Mouse (Mus musculus): ENCODE results near the gene Stk10.

Stk10 gene

DNA sequence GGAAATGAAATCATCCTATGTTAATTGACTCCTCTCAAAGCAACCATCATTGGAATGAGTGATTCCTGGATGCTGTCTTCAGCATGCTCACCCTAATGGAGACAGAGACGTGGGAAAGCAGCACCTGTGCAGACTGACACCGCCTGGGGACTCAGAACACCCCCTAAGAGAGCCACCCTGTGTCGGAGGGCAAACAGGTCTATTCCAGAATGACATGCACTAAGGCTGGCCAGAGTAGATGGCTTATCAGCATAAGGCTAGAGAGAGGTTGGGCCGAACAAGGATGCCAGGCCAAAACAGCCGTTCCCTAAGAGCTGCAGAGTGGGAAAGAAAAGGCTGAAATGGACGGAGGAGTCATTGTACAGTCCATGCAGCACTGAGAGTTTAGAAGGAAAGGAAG, 93.0 kb downstream of the Stk10 start:
- DNase-seq (ENCODE audit: low read depth, low spot score): no peak

- no peak for DNase-seq (ENCODE audit: low read depth, low spot score)
These were observed 94.8 kb downstream of the Stk10 start for GRCm38 (mm10) chr11:32627900-32628299.

- no peak for DNase-seq (ENCODE audit: low read depth, low spot score)
These were observed 96.7 kb downstream of the Stk10 start for GRCm38 (mm10) chr11:32629713-32630211.

GRCm38 (mm10) chr11:32632671-32633070, 99.6 kb downstream of the Stk10 start:
- no peak for DNase-seq (ENCODE audit: low read depth, low spot score)

DNA sequence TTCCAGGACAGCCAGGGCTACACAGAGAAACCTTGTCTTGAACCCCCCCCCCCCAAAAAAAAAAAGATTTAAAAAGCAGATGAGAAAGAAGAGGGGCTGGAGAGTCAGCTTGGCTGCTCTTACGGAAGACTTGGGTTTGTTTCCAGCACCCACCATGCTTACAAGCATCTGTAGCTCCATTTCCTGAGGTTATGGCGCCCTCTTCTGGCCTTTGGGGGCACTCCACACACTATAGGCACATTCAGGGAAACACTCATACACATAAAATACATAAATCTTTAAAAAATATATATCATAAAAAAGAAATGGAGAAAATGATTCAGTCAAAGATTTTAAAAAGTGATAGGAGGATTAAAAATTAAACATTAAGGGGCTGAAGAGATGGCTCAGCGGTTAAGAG, 100.4 kb downstream of the Stk10 start:
- peak; percentile 52 for DNase-seq (ENCODE audit: low read depth, low spot score)

DNA sequence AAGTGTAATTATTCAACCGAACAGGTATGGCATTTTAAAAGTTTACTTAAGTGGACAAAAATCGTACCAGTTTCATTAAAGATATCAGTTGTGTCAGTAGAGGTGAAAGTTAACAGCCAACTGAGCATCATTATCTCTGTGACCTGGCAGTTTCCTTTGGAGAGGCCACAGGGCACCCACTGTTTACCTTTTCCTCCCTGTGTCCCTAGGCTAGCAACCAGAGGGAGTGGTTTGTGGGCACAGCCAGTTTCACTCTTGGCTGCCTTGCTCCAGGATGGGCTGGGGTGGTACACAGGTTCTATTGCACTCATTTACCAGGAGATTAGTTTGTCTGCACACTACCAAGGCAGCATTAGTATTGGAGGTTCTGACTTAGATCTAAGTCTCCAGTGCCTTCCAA, 101.0 kb downstream of the Stk10 start:
- no peak for DNase-seq (ENCODE audit: low read depth, low spot score)

GRCm38 (mm10) chr11:32634842-32635241, 101.7 kb downstream of the Stk10 start:
- DNase-seq (ENCODE audit: low read depth, low spot score): no peak

DNA sequence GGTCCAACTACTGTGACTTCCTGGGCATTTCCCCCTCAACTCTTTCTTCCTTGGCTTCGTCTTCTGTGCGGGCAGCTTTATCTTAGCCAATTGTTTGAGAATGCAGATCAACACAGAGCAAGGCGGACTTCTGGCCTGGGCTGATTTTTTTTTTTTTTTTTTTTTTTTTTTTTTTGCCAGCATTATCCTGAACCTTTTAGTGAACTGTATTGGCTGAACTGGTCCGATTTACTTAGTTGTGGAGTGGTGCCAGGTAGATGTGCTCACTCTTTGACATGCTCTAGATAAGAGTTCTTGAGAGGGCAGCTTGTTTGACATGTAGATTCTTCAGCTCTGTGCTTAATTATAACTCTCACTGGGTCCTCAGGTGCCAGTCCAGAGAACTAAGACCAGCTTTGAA, 103.2 kb downstream of the Stk10 start:
- DNase-seq (ENCODE audit: low read depth, low spot score): no peak

GRCm38 (mm10) chr11:32638521-32639255, 105.6 kb downstream of the Stk10 start:
- DNase-seq (ENCODE audit: low read depth, low spot score): no peak

- DNase-seq (ENCODE audit: low read depth, low spot score): no peak
These were observed 107.5 kb downstream of the Stk10 start for GRCm38 (mm10) chr11:32640617-32641016.

DNA sequence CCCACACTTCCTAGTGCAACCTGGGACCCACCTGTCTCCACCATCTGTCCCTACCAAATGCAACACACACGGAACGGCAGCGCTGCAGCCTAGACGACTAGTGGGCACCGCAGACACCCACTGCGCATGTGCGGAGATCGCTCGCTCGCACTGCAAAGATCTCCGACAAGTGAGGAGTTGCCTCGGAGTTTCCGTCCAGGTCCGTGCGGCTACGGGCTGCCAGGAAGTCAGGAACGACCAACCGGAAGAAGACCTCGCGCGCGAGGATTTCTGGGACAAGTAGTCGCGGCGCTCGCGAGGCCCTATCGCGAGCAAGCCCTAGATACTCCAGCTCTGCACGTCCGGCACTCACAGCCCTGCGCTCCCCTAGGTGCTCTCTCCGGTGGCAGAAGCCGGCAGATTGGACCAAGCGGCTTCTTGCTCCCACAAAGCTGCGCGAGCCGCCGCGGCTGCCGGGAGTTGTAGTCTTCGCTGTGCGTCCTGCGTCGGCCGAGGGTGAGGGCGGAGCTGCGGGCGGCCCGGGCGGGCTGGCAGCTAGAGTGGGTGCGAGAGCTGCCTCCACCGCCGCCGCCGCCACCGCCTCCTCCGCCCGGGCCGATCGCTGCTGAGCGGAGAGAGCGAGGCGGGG, 109.3 kb downstream of the Stk10 start, which contains the start of gene Fbxw11:
Gene Fbxw11, plus strand, starts transcription at position 476 of the 628 bp plus-strand sequence.
- peak; percentile 97 for DNase-seq (ENCODE audit: low read depth, low spot score)

DNA sequence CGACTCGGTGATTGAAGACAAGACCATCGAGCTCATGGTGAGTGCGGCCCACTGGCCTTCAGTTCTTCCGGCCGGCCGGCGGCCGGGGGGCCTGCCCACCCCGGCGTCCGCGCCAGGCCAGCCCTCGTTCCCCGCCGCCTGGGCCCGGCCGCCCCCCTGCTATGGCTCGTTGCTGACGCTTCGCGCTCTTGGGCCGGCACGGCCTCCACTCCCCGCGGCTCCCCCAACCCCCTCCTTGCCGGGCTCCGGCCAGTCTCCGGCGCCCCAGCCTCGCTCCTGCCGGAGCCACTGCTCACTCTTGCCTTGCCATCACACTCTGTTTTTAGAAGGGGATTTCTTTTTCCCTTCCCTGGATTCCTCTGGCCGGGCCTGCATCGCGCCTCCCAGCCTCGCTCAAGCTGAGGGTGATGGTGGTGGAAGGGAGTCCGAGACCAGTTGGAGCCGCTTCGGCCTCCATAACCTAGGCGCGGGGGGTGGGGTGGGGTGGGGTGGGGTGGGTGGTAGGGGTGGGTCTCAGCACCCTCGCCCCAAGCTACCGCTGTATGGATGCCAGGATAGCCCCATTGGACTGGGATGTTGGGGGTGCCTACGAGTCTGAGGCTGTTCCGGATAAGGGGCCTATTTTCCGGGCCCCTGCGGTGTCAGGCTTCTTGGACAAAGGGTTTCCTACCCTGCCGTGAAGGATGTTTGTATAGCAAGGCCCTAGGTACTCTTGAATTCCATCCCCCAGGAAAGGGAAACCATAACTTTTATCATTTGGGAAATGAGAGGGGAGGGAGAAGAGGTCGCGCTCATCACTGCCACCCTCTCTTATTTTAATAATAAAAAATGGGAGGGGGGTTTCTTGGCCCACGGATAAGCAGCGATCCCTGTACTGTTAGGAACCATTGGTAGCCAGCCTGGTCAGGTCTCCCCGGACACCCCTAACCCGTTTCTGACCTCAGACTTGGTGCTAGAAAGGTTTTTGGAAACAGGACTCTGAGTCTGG, 110.1 kb downstream of the Stk10 start:
- DNase-seq (ENCODE audit: low read depth, low spot score): no peak

DNA sequence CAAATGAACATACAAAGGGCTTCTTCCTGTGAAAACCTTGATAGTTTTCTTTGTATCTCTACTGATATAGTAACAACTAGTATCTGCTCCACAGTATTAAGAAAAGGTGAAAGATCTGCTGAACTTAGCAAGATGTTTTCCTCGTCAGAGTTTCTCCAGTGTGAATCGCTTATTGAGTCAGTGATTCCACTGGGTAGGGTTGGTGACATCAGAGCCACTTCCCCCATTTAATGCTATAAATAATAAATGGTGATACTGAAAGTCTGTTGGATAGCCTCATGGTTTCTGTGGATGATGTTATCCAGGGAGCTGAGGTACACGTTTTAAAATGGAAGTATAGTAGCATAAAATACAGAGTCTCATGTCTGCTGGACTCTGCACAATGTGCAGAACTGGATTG, 110.9 kb downstream of the Stk10 start:
- DNase-seq (ENCODE audit: low read depth, low spot score): peak; percentile 66

- no peak for DNase-seq (ENCODE audit: low read depth, low spot score)
These were observed 114.2 kb downstream of the Stk10 start for GRCm38 (mm10) chr11:32647265-32647664.

DNA sequence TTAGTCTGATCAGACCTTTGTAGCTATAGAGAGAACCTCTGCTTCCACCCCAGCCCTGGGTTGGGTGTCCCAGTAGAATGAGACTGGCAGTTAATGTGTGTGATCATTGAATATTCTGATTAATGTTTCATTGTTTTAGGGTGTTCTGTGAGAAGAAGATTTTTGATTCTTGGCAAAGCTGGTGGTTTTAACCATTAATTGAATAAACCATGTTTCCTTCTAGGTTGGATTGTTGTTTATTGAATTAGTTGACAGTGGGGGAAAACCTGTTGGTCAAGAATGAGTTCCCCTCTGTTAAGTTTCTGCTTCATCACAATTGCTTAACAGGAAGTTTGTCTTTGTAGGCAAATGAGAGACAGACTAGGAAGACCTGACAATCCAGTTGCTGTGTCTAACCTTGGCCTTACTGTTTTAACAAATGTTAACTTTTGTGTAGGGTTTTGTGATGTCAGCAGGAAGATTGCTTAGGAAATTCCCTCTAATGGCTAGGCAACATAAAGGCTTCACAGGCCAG, 117.2 kb downstream of the Stk10 start:
- DNase-seq (ENCODE audit: low read depth, low spot score): no peak

- no peak for DNase-seq (ENCODE audit: low read depth, low spot score)
These were observed 117.9 kb downstream of the Stk10 start for GRCm38 (mm10) chr11:32650893-32651590.

- DNase-seq (ENCODE audit: low read depth, low spot score): no peak
These were observed 118.6 kb downstream of the Stk10 start for GRCm38 (mm10) chr11:32651723-32652122.

- DNase-seq (ENCODE audit: low read depth, low spot score): no peak
These were observed 129.1 kb downstream of the Stk10 start for GRCm38 (mm10) chr11:32662082-32662656.

GRCm38 (mm10) chr11:32665639-32666038, 132.5 kb downstream of the Stk10 start:
- DNase-seq (ENCODE audit: low read depth, low spot score): no peak

DNA sequence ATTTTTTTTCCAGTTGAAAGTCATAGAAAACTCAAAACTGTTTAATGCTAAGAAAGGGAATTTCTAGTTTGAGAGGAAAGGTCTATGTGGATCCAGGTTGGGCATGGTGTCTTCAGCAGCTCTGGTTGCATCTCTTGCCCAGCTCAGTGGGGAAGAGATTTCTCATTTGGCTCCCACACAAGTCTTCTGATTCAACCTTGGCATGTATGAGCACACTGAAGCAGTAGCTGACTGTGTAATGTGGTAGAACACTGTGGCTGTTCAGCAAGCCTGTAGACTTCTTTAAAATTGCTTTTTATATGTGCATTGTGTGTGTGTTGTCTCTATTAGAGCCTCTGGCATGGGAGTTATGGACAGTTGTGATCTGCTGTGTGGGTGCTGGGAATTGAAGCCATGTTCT, 133.9 kb downstream of the Stk10 start:
- DNase-seq (ENCODE audit: low read depth, low spot score): no peak

DNA sequence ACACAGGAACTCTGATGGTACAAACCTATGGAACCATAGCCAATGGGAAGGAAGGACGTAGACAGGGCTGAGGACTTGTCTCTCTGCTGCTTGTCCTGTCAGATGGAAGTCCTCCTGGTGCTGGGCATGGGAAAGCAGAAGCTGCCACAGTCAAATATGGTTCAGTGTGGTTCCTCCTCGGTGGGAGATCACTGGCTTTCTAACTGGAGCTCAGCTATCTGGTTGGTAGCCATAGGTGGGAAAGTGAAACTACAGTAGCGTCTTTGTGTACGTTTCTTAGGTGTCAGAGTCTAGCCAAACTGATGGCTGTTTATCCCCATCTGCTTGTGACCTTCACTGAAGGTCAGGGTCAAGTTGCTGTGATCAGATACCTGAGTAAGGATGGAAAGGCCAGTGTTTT, 138.4 kb downstream of the Stk10 start:
- peak; percentile 23 for DNase-seq (ENCODE audit: low read depth, low spot score)
